Mouse (Mus musculus) ES-Bruce4 (cell line): Measurements from ENCODE around the gene Dgkz.

Experiments used
- CTCF ChIP-seq: IDR thresholded peaks from one replicate; pipeline ENCODE4 v1.8.1; 2011; ENCODE audit warnings: low read depth, low read length
- POLR2A ChIP-seq: IDR thresholded peaks from one replicate; pipeline ENCODE4 v1.8.1; 2011; ENCODE audit warnings: low read length; ENCODE audit not compliant: insufficient read depth

- no peak for TF ChIP-seq POLR2A
- no peak for TF ChIP-seq CTCF
Observed at GRCm38 (mm10) chr2:91934016-91934415, 41.6 kb downstream of the Dgkz start.
